ENCODE assay signal across 8 mouse cellular contexts in genomic region chr16:18425475-18426214, GRCm38 (mm10). TPM values are rescaled to one million over a fixed set of nuclear protein-coding genes. Genes with fewer than 3 reads are reported as not detected.
DNase-seq lines count a peak whose midpoint lies in the region; ATAC-seq and TF ChIP-seq lines count a peak whose summit lies in the region.

No protein-coding gene starts in this region.

- H3K4me3 ChIP-seq in megakaryocyte, embryonic 14.5 days (replicated peaks): peak overlapping the region; percentile 99
- peak overlapping the region; percentile 96 for H3K4me3 ChIP-seq in cortical plate, adult 2 months (ENCODE audit: insufficient read depth, low read length)
- H3K4me3 ChIP-seq in hindbrain, embryonic 15.5 days: peak overlapping the region; percentile 84
- peak overlapping the region; percentile 80 for H3K4me3 ChIP-seq in midbrain, embryonic 15.5 days

- peak overlapping the region; percentile 87 for H3K9ac ChIP-seq in hindbrain, embryonic 15.5 days
- H3K9ac ChIP-seq in midbrain, embryonic 15.5 days: peak overlapping the region; percentile 82

- intact Hi-C loops in left cerebral cortex, postnatal 14 days (cut with DNase I): loop anchor here (5.0 kb wide), 1 partner anchor 78 kb away; the partner anchor contains the start of genes Arvcf and Tango2

- no peak for TF ChIP-seq POLR2A in cortical plate, adult 2 months (IDR thresholded peaks at IDR 0.05; ENCODE audit: extremely low read depth, insufficient read depth, low read length)

- H3K4me1 ChIP-seq in megakaryocyte, embryonic 14.5 days: peaks cover 75% of the 10 kb centered on the region
- H3K4me1 ChIP-seq in cortical plate, adult 2 months (ENCODE audit: control insufficient read depth, insufficient read depth, low read length): peaks cover 5% of the 10 kb centered on the region
- peaks cover 36% of the 10 kb centered on the region for H3K4me1 ChIP-seq in hindbrain, embryonic 15.5 days (replicated peaks)
- H3K4me1 ChIP-seq in midbrain, embryonic 15.5 days: peaks cover 26% of the 10 kb centered on the region

- WGBS in hindbrain, embryonic 15.5 days: 21% methylated on average over 10 of the region's 10 CpGs
- WGBS in midbrain, embryonic 15.5 days: 25% methylated on average over 10 of the region's 10 CpGs

- H3K36me3 ChIP-seq in megakaryocyte, embryonic 14.5 days (replicated peaks; ENCODE audit: low read length): peaks cover 47% of the 10 kb centered on the region
- H3K36me3 ChIP-seq in hindbrain, embryonic 15.5 days: peaks cover 16% of the 10 kb centered on the region
- 0 out of 2 replicates have a peak, but pooled peaks cover 7% of the 10 kb centered on the region for H3K36me3 ChIP-seq in midbrain, embryonic 15.5 days (replicated peaks)

- H3K27me3 ChIP-seq in megakaryocyte, embryonic 14.5 days (replicated peaks): no peaks in the 10 kb centered on the region
- H3K27me3 ChIP-seq in hindbrain, embryonic 15.5 days: no peaks in the 10 kb centered on the region
- H3K27me3 ChIP-seq in midbrain, embryonic 15.5 days (replicated peaks): no peaks in the 10 kb centered on the region

- no peaks in the 10 kb centered on the region for H3K9me3 ChIP-seq in megakaryocyte, embryonic 14.5 days
- H3K9me3 ChIP-seq in hindbrain, embryonic 15.5 days: no peaks in the 10 kb centered on the region
- no peaks in the 10 kb centered on the region for H3K9me3 ChIP-seq in midbrain, embryonic 15.5 days

- ATAC-seq in megakaryocyte, adult 5-6 weeks (ENCODE audit: poor library complexity, severe bottlenecking): no peak
- ATAC-seq in hindbrain, embryonic 15.5 days (ENCODE audit: low FRiP score, low read depth): peak; percentile 4
- peak; percentile 69 for ATAC-seq in midbrain, embryonic 15.5 days (replicated peaks)

- peak overlapping the region; percentile 81 for H3K4me2 ChIP-seq in hindbrain, embryonic 15.5 days
- peak overlapping the region; percentile 81 for H3K4me2 ChIP-seq in midbrain, embryonic 15.5 days

- peak overlapping the region; percentile 90 for H3K27ac ChIP-seq in cortical plate, adult 2 months (ENCODE audit: insufficient read depth, low read length)
- H3K27ac ChIP-seq in hindbrain, embryonic 15.5 days (replicated peaks): peak overlapping the region; percentile 77
- H3K27ac ChIP-seq in midbrain, embryonic 15.5 days: peak overlapping the region; percentile 74

- DNase-seq in urinary bladder, adult 18-20 months (ENCODE audit: low spot score in 2 of 2): no peak
- no peak for DNase-seq in adrenal gland, adult 2 months
- DNase-seq in left cerebral cortex, postnatal 14 days (ENCODE audit: low spot score in 2 of 2): no peak

- no peak for TF ChIP-seq CTCF in cortical plate, adult 2 months (IDR thresholded peaks at IDR 0.05; ENCODE audit: extremely low read depth, insufficient read depth, low read length)

RNA-seq across cellular contexts. Expression of gene Txnrd2, which starts 0.5 kb away (rescaled TPM):
- polyA plus RNA-seq in megakaryocyte, embryonic 14.5 days (2012; ENCODE audit: insufficient read depth, low replicate concordance): 6.9 TPM in 1 of 2 replicates, not detected in the other
- total RNA-seq in megakaryocyte, adult 5-6 weeks (2015): 10.3 and 11.8 TPM in 2 replicates
- total RNA-seq in megakaryocyte, adult 5-6 weeks (2017): 7.0 and 9.3 TPM in 2 replicates
- 22.4 and 29.5 TPM in 2 replicates for polyA plus RNA-seq in cortical plate, adult 2 months (2012; rRNA removed)
- polyA plus RNA-seq in hindbrain, embryonic 15.5 days (2015; fragmentation: Nextera tagmentation; extraction: Ambion mirVana): 31.0 and 31.7 TPM in 2 replicates
- polyA plus RNA-seq in midbrain, embryonic 15.5 days (2015; fragmentation: Nextera tagmentation; extraction: Ambion mirVana): 34.0 and 35.5 TPM in 2 replicates
- 10 to 100 TPM; 73.3 TPM for total RNA-seq in adrenal gland, adult 2 months (2021)
- polyA plus RNA-seq in adrenal gland, adult 2 months (2012; rRNA removed): 50.3 and 64.6 TPM in 2 replicates
- 10 to 100 TPM; 18.9 to 25.2 TPM for total RNA-seq in left cerebral cortex, postnatal 14 days (2021)

RNA-seq across cellular contexts. Expression of gene Comt, which starts 1.0 kb away (rescaled TPM):
- polyA plus RNA-seq in megakaryocyte, embryonic 14.5 days (2012; ENCODE audit: insufficient read depth, low replicate concordance): 52.8 and 53.5 TPM in 2 replicates
- total RNA-seq in megakaryocyte, adult 5-6 weeks (2015): 37.8 and 40.8 TPM in 2 replicates
- 40.1 and 43.8 TPM in 2 replicates for total RNA-seq in megakaryocyte, adult 5-6 weeks (2017)
- 150 and 155 TPM in 2 replicates for polyA plus RNA-seq in cortical plate, adult 2 months (2012; rRNA removed)
- 106 and 113 TPM in 2 replicates for polyA plus RNA-seq in hindbrain, embryonic 15.5 days (2015; fragmentation: Nextera tagmentation; extraction: Ambion mirVana)
- 104 and 107 TPM in 2 replicates for polyA plus RNA-seq in midbrain, embryonic 15.5 days (2015; fragmentation: Nextera tagmentation; extraction: Ambion mirVana)
- total RNA-seq in adrenal gland, adult 2 months (2021): 100 to 1,000 TPM; 203 to 288 TPM
- 407 and 432 TPM in 2 replicates for polyA plus RNA-seq in adrenal gland, adult 2 months (2012; rRNA removed)
- 10 to 100 TPM; 74.2 to 80.8 TPM for total RNA-seq in left cerebral cortex, postnatal 14 days (2021)
